Mouse (Mus musculus): ENCODE data around the gene Hes6. TPM values are rescaled to one million over a fixed set of nuclear protein-coding genes. Genes with fewer than 3 reads are reported as not detected.

The Hes6 gene
- polyA plus RNA-seq (2016; fragmentation: Nextera tagmentation; extraction: Ambion mirVana): 136 and 144 TPM in 2 replicates

DNA sequence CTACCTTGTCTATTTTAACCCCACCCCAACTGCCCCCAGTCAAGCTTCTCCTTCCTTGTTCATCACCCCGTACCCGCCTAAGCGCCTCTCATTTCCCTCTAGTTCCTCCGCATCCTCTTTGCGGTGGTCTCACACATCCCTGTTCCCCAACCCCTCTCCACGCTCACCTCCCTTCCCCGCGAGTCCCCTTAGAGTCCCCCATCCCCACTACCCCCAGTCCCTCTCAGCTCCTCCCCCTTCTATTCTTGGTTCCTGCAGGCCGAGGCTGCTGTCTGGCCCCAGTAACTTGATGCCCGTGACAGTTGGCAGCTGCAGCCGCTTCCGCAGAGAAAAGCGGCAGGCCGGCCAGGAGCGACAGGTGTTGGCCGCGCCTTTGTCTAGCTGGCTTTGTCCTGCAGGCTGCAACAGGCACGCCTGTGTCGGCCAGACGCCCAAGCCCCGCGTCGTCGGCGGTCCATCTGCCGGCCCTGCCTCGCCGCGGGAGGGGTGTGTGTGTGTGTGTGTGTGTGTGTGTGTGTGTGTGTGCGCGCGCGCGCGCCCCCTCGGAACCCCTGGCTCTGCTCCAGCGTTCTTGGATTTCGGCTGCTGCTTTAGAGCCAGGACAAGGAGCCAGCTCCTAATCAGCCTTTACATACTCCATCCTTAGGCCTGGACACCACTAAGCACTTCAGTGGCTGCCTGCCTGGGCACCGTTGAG, at the start of gene Hes6:
Gene Hes6, minus strand, starts transcription at position 141 of the 697 bp plus-strand sequence.
- H3K9me3 ChIP-seq: no peaks in the 10 kb centered on the region
- peaks cover 18% of the 10 kb centered on the region for H3K36me3 ChIP-seq (replicated peaks)
- H3K4me3 ChIP-seq: peak within 1 kb of the TSS; percentile 85
- WGBS: under 1% methylated on average over 39 of the region's 39 CpGs
- H3K27ac ChIP-seq (replicated peaks): peak within 1 kb of the TSS; percentile 94
- H3K4me1 ChIP-seq: peaks cover 50% of the 10 kb centered on the region
- peak; percentile 88 for DNase-seq (ENCODE audit: low spot score)
- H3K27me3 ChIP-seq (replicated peaks; ENCODE audit: low read depth, poor library complexity, severe bottlenecking): peaks cover 23% of the 10 kb centered on the region

DNA sequence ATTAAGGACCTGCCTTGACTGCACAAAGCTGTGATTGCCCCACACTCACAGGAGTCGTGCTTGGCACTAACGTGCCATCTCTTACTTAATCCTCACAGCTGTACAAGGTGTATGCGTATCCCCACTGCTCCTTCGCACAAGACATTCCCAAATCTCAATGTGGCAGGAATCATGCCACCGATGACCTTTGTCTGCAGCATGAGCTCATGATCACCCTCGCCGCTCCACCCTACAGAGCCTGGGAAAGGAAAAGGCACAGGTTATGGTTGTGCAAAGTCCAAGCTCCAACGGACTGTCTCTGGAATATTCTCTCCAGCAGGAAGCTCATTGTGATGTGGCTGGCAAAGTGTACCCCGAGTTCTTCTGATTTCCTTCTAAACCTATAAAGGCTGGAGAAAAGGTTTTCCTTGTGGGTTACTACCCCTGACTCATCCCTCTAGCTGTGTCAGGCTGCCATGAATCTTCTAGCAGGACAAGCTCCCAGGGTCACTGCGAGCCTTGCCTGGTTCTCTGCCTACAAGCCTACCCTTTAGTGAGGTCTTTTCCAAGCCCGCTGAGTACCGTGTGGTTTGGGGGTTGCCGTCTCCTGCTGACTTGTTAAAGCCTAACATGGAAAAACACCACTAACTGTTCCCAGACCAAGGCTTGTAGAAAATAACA, 49.6 kb upstream of the Hes6 start:
- Histone ChIP-seq H3K4me3 (no peak overlapping the region), H3K27ac (replicated peaks) (no peak overlapping the region), H3K4me1 (peaks cover 35% of the 10 kb centered on the region), H3K9me3 (no peaks in the 10 kb centered on the region), H3K27me3 (replicated peaks; ENCODE audit: low read depth, poor library complexity, severe bottlenecking) (peaks cover 10% of the 10 kb centered on the region), H3K36me3 (replicated peaks) (no peaks in the 10 kb centered on the region)
- WGBS: 88% methylated on average over 13 of the region's 13 CpGs
- DNase-seq (ENCODE audit: low spot score): no peak

DNA sequence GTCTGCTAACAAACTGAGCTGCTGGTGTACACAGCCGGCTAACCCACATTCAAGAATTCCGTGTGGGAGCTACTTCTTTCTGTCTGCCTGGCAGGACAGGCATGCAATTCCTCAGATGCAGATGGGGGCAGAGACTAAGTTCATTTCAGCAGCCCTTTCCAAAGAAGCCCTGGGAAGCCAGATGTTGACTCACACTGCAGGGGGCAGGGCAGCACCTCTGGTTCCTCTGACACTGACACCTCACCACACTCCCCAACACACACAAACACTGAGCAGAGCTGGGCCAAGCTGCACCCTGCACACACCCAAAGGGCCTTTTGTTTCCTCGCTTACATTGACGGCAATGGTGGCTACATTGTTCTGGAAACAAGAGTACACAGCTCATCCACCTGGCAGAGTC, 46.7 kb upstream of the Hes6 start:
- no peaks in the 10 kb centered on the region for H3K9me3 ChIP-seq
- H3K27ac ChIP-seq (replicated peaks): no peak overlapping the region
- H3K27me3 ChIP-seq (replicated peaks; ENCODE audit: low read depth, poor library complexity, severe bottlenecking): peaks cover 25% of the 10 kb centered on the region
- no peak for DNase-seq (ENCODE audit: low spot score)
- no peak overlapping the region for H3K4me3 ChIP-seq
- 32% methylated on average over 4 of the region's 4 CpGs for WGBS
- peaks cover 57% of the 10 kb centered on the region for H3K4me1 ChIP-seq
- no peaks in the 10 kb centered on the region for H3K36me3 ChIP-seq (replicated peaks)

DNA sequence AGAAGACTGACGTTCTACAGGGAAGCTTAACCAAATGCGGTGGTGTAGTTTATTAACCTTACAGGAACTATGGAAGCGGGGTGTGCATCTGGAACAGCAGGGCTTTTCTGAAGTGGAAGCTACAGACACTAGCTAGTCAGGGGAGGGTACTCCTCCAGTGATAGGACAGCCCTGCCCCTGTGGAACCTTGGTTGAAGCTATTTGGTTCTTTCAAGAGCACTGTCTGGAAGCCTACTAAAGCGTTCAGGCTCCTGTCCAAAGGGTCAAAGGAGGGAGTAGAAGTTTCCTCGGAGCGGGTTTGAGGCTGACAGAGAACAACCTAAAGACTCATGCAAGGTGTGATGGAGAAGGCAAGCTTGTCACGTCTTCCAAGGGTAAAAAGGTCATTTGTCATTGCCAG, 46.2 kb upstream of the Hes6 start:
- H3K9me3 ChIP-seq: no peaks in the 10 kb centered on the region
- H3K4me1 ChIP-seq: peaks cover 57% of the 10 kb centered on the region
- peak overlapping the region; percentile 79 for H3K4me3 ChIP-seq
- 42% methylated on average over 7 of the region's 7 CpGs for WGBS
- peak overlapping the region; percentile 80 for H3K27ac ChIP-seq (replicated peaks)
- no peak for DNase-seq (ENCODE audit: low spot score)
- peaks cover 25% of the 10 kb centered on the region for H3K27me3 ChIP-seq (replicated peaks; ENCODE audit: low read depth, poor library complexity, severe bottlenecking)
- no peaks in the 10 kb centered on the region for H3K36me3 ChIP-seq (replicated peaks)

DNA sequence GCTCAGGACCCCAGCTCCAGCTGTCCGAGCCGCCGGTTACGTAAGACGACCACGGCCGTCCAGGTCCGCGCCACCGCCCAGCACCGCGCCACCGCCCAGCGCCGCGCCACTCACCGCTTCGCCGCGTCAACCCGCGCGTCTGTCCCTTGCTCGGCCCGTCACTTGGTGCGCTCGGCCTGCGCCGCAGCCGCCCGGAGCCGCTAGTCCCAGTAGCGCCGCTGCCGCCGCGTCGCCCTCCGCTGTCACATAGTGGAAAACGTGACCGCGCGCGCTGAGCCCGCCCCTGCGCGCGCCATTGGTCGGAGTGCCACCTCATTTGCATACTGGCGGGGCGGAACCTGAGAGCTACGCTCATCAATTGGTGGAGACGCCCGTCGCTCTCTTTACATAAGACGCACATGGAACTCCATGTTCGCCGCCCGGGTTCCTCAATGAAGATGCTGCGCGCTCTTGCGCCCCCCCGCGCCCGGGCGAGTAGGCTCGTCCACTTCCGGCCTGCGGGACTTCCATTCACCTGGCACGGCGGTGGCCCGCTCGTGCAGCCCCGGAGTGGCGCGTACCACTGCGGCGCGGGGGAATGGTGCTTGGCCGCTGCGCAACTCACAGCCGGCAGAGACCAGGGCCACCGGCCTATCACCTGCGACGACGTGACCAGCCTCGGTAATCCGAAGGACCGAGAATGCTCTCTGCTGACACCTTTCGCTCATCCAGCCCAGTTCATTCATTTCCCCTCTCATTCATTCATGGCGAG, 45.4 kb upstream of the Hes6 start, which contains the start of gene Per2:
Gene Per2, minus strand, starts transcription at position 266 of the 751 bp plus-strand sequence.
- H3K4me3 ChIP-seq: peak within 1 kb of the TSS; percentile 79
- H3K27ac ChIP-seq (replicated peaks): peak within 1 kb of the TSS; percentile 80
- no peaks in the 10 kb centered on the region for H3K9me3 ChIP-seq
- peaks cover 64% of the 10 kb centered on the region for H3K4me1 ChIP-seq
- H3K27me3 ChIP-seq (replicated peaks; ENCODE audit: low read depth, poor library complexity, severe bottlenecking): peaks cover 25% of the 10 kb centered on the region
- no peaks in the 10 kb centered on the region for H3K36me3 ChIP-seq (replicated peaks)
- peak; percentile 100 for DNase-seq (ENCODE audit: low spot score)
- WGBS: under 1% methylated on average over 91 of the region's 91 CpGs

DNA sequence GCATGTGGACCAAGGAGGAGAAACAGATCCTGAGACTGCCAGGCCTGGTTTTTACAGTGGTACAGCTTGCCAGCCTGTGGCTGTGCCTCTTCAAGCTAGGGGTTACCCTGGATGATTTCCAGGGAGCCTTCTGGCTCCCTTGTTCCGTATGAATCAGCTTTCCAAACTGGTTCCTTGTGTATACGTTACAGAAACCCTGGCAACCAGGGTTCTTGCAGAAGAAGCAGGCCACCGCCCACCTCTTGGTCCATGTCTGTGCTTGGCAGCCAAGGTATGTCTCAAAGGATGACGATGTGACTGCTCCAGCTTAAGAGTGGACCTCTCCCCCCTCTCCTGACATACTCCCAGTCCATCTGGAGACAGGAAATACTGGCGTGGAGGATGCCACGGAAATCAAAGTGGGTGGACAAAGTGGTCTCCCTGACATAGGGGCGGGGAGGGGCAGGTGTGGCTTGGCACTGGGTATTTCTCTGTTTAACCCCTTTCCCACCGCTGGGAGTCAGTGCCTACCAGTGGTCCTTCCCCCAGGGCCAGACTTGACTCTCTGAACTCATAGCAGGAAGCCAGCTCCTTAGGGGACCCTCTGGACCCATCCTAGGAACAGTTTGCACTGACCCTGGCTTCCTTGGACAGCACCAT, 44.5 kb upstream of the Hes6 start:
- no peaks in the 10 kb centered on the region for H3K9me3 ChIP-seq
- H3K36me3 ChIP-seq (replicated peaks): no peaks in the 10 kb centered on the region
- H3K4me1 ChIP-seq: peaks cover 70% of the 10 kb centered on the region
- H3K27me3 ChIP-seq (replicated peaks; ENCODE audit: low read depth, poor library complexity, severe bottlenecking): peaks cover 25% of the 10 kb centered on the region
- WGBS: 26% methylated on average over 8 of the region's 8 CpGs
- peak overlapping the region; percentile 79 for H3K4me3 ChIP-seq
- DNase-seq (ENCODE audit: low spot score): no peak
- no peak overlapping the region; the same call in 1 of the 2 replicates for H3K27ac ChIP-seq (replicated peaks)

DNA sequence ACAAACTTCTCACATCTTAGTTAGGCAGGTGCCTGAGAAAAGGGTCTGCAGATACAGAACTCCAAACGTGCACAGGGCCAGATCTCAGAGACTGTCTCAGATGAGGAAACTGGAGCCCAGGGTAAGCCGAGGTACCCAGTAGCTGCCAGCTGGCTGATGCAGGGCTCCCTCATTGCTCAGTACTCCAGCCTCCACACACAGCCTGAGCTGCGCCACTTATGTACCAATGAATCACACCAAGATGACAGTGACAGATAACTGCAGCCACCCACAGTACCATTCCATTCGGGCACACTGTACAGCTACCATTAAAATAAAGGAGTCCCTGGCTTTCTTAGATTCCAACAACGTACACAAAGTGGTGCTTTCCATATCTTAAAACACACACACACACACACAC, 43.9 kb upstream of the Hes6 start:
- no peak for DNase-seq (ENCODE audit: low spot score)
- Histone ChIP-seq H3K4me3 (0 out of 2 replicates have a peak overlapping the region, but pooled peaks have one; percentile 79), H3K4me1 (peaks cover 70% of the 10 kb centered on the region), H3K36me3 (replicated peaks) (no peaks in the 10 kb centered on the region), H3K9me3 (no peaks in the 10 kb centered on the region), H3K27me3 (replicated peaks; ENCODE audit: low read depth, poor library complexity, severe bottlenecking) (peaks cover 25% of the 10 kb centered on the region), H3K27ac (replicated peaks) (no peak overlapping the region)
- 87% methylated on average over 5 of the region's 5 CpGs for WGBS

DNA sequence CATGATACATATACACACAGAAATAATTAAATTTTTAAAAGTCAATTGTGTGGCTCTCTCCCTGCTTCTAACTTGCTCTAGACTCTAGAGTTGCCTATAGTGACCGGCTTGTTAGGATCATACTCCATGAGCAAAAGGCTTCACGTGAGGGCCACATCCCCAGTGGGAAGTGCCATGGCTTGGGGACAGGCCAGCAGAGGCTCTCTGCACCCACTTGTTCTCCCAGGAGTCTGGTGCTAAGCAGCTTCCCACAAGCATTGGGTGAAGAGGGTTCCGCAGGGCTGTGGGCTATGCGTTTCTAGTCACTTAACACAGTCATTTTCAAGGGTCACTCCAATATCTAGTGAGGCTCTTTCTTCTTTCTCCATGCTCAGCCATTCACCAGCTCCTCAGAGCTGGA, 43.3 kb upstream of the Hes6 start:
- H3K4me3 ChIP-seq: no peak overlapping the region
- no peaks in the 10 kb centered on the region for H3K9me3 ChIP-seq
- H3K27me3 ChIP-seq (replicated peaks; ENCODE audit: low read depth, poor library complexity, severe bottlenecking): peaks cover 25% of the 10 kb centered on the region
- 90% methylated on average over 4 of the region's 4 CpGs for WGBS
- peaks cover 72% of the 10 kb centered on the region for H3K4me1 ChIP-seq
- DNase-seq (ENCODE audit: low spot score): no peak
- H3K27ac ChIP-seq (replicated peaks): no peak overlapping the region; the same call in 1 of the 2 replicates
- no peaks in the 10 kb centered on the region for H3K36me3 ChIP-seq (replicated peaks)

DNA sequence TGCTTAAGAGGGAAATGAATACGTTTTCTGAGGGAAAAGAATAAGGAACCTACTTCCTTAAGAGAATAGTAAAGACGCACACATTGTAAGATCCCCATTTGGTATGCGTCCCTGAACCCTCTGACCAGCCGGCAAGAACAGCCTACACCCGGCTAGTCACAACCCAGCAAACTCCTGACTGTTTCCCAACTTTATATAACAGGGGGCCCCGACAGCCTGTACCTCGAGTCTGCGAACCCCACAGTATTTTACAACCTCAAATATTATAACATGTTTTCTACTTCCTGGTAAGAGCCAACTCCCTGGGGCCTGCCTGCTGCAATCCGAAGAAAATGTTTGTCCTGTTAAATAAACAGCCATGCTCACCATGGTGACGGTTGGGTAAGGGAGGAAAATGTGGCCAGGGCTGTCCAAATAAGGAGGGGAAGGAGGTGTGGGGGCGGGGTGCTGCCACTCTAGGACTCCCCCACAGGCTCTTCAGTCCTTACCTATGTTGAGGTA, 42.5 kb upstream of the Hes6 start:
- peaks cover 79% of the 10 kb centered on the region for H3K4me1 ChIP-seq
- DNase-seq (ENCODE audit: low spot score): peak; percentile 53
- no peaks in the 10 kb centered on the region for H3K9me3 ChIP-seq
- H3K36me3 ChIP-seq (replicated peaks): no peaks in the 10 kb centered on the region
- peak overlapping the region; percentile 23; the same call in 1 of the 2 replicates for H3K4me3 ChIP-seq
- WGBS: 47% methylated on average over 11 of the region's 11 CpGs
- peaks cover 25% of the 10 kb centered on the region for H3K27me3 ChIP-seq (replicated peaks; ENCODE audit: low read depth, poor library complexity, severe bottlenecking)
- peak overlapping the region; percentile 66 for H3K27ac ChIP-seq (replicated peaks)

DNA sequence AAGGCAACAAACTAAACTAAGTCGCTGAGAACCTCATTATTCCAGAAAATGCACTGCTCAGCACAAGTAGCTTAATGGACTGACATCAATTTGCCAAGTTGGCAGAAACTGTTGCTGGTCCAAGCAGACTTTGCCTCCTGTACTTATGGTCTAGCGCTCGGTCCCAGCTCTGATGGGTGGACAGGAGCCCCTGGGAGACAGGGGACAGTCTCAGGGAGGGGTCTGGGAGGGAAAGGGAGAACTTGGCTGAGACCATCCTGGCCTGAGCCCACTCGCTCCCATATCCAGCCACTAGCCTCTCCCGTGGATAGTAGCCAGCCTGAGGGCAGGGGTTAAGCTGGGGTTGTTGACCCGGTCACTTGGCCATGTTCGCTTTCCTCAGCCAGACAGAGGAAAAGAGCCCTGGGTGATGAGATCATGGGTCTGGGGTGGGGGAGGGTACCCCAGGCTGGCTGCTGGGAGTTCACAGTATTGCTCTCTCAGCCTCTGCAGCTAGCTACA, 41.9 kb upstream of the Hes6 start:
- no peaks in the 10 kb centered on the region for H3K36me3 ChIP-seq (replicated peaks)
- peaks cover 80% of the 10 kb centered on the region for H3K4me1 ChIP-seq
- peaks cover 24% of the 10 kb centered on the region for H3K27me3 ChIP-seq (replicated peaks; ENCODE audit: low read depth, poor library complexity, severe bottlenecking)
- no peaks in the 10 kb centered on the region for H3K9me3 ChIP-seq
- peak overlapping the region; percentile 23; the same call in 1 of the 2 replicates for H3K4me3 ChIP-seq
- DNase-seq (ENCODE audit: low spot score): peak; percentile 61
- peak overlapping the region; percentile 66 for H3K27ac ChIP-seq (replicated peaks)
- 38% methylated on average over 7 of the region's 7 CpGs for WGBS

DNA sequence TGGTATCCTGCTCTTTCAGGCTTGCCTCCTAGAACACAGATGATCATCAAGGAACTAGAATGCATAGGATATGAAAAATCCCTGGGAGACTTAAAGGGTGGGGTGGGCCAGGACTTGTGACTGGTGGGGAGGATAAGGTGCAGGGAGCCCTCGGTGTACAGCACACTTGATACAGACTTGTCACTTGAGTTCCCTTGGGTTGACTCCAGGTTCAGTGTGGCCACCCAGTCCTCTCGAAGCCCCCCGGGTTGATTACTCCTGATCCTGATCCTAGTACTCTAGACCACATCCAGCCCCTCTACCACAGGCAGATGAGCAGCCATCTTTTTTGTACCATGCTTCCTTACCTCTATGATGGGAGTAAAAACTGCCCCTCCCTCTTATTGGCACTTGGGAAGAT, 41.1 kb upstream of the Hes6 start:
- Histone ChIP-seq H3K36me3 (replicated peaks) (no peaks in the 10 kb centered on the region), H3K4me3 (no peak overlapping the region), H3K4me1 (peaks cover 72% of the 10 kb centered on the region), H3K27ac (replicated peaks) (no peak overlapping the region), H3K9me3 (no peaks in the 10 kb centered on the region), H3K27me3 (replicated peaks; ENCODE audit: low read depth, poor library complexity, severe bottlenecking) (peaks cover 18% of the 10 kb centered on the region)
- no peak for DNase-seq (ENCODE audit: low spot score)
- 92% methylated on average over 3 of the region's 3 CpGs for WGBS

DNA sequence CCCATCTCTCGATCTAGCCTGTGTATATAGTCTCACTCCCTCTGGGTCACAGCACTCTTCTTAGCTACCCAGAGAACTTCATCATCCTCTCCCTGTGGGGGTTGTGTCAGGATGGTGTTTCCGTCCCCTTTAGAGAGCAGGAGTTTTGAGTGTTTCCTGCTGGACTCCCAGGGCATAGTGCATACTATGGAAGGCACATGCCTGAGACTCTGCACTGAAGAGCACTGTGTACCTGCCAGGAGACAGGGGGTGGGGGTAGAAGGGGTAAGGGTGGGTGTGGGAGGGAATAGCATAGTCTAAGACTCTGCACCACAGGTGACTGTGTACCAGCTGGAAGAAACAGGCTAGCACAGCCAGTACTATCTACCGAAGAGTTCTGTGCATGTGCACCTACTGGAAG, 40.5 kb upstream of the Hes6 start:
- DNase-seq (ENCODE audit: low spot score): no peak
- WGBS: 86% methylated on average over 3 of the region's 3 CpGs
- Histone ChIP-seq H3K4me3 (no peak overlapping the region), H3K36me3 (replicated peaks) (no peaks in the 10 kb centered on the region), H3K4me1 (peaks cover 66% of the 10 kb centered on the region), H3K27me3 (replicated peaks; ENCODE audit: low read depth, poor library complexity, severe bottlenecking) (peaks cover 18% of the 10 kb centered on the region), H3K27ac (replicated peaks) (no peak overlapping the region), H3K9me3 (no peaks in the 10 kb centered on the region)

All from embryonic facial prominence, embryonic 10.5 days (tissue).